Mouse (Mus musculus) heart, postnatal 36 days (tissue): ENCODE results near the gene Tom1l2. TPM values are rescaled to one million over a fixed set of nuclear protein-coding genes. Genes with fewer than 3 reads are reported as not detected.

Source experiments
- DNase-seq, 2 experiments: peaks; one replicate each; pipeline ENCODE4 v3.0.0; 2021 to 2022
- intact Hi-C: fragments of 180-260 bp; cut with DNase I; formaldehyde crosslinking; loops from one replicate; pipeline ENCODE4 v1.15.1; 2025
- total RNA-seq, 2 experiments: library from RNA; stranded (reverse); gene quantifications; 2 replicates each; pipeline ENCODE4 v1.2.3; 2021

Tom1l2 gene
- total RNA-seq, 2 experiments from 2014 or later: 101 to 113 TPM

GRCm38 (mm10) chr11:60277164-60277740, 75.5 kb downstream of the Tom1l2 start:
- DNase-seq: no peak
- intact Hi-C loops: no loop called here

- intact Hi-C loops: no loop called here
- no peak for DNase-seq
Observed at GRCm38 (mm10) chr11:60276408-60277093, 76.2 kb downstream of the Tom1l2 start.

GRCm38 (mm10) chr11:60273273-60273805, 79.4 kb downstream of the Tom1l2 start:
- no peak for DNase-seq

GRCm38 (mm10) chr11:60268563-60268962, 84.1 kb downstream of the Tom1l2 start:
- no peak for DNase-seq
- intact Hi-C loops: no loop called here

More at GRCm38 (mm10) chr11:60273273-60273805, 79.4 kb downstream of the Tom1l2 start:
- intact Hi-C loops: no loop called here

GRCm38 (mm10) chr11:60265271-60265985, 87.3 kb downstream of the Tom1l2 start:
- no peak for DNase-seq
- intact Hi-C loops: no loop called here

GRCm38 (mm10) chr11:60264651-60265050, 88.1 kb downstream of the Tom1l2 start:
- intact Hi-C loops: no loop called here
- no peak for DNase-seq

- no peak for DNase-seq
- intact Hi-C loops: no loop called here
Observed at GRCm38 (mm10) chr11:60262396-60262795, 90.3 kb downstream of the Tom1l2 start.

GRCm38 (mm10) chr11:60260743-60261142, 92.0 kb downstream of the Tom1l2 start:
- no peak for DNase-seq
- intact Hi-C loops: no loop called here

- intact Hi-C loops: no loop called here
- DNase-seq: no peak
Observed at GRCm38 (mm10) chr11:60257696-60258095, 95.0 kb downstream of the Tom1l2 start.

GRCm38 (mm10) chr11:60256713-60257112, 96.0 kb downstream of the Tom1l2 start:
- DNase-seq: no peak
- intact Hi-C loops: no loop called here

GRCm38 (mm10) chr11:60256176-60256681, 96.5 kb downstream of the Tom1l2 start:
- intact Hi-C loops: no loop called here
- DNase-seq: peak; percentile 35 to 42

- DNase-seq: no peak
- intact Hi-C loops: no loop called here
Observed at GRCm38 (mm10) chr11:60255639-60256038, 97.1 kb downstream of the Tom1l2 start.

GRCm38 (mm10) chr11:60255181-60255580, 97.5 kb downstream of the Tom1l2 start:
- no peak for DNase-seq
- intact Hi-C loops: no loop called here

- intact Hi-C loops: loop anchor here (5.0 kb wide), 2 partner anchors 83 to 98 kb away; partner anchors contain the start of genes Drc3 and Tom1l2
- no peak for DNase-seq
Observed at GRCm38 (mm10) chr11:60254308-60254707, 98.4 kb downstream of the Tom1l2 start.

- no peak for DNase-seq
- intact Hi-C loops: loop anchor here (5.0 kb wide), 2 partner anchors 84 to 99 kb away; partner anchors contain the start of genes Drc3 and Tom1l2
Observed at GRCm38 (mm10) chr11:60253546-60253945, 99.2 kb downstream of the Tom1l2 start.

- peak; percentile 41 to 51 for DNase-seq
- intact Hi-C loops: loop anchor here (1.0 to 5.0 kb wide), 4 partner anchors 42 to 161 kb away; partner anchors contain the start of genes Drc3 and Tom1l2
Observed at GRCm38 (mm10) chr11:60250971-60251643, 101.6 kb downstream of the Tom1l2 start.

GRCm38 (mm10) chr11:60249885-60250284, 102.8 kb downstream of the Tom1l2 start:
- intact Hi-C loops: loop anchor here (2.0 to 5.0 kb wide), 3 partner anchors 43 to 102 kb away; partner anchors contain the start of genes Drc3 and Tom1l2
- no peak for DNase-seq

GRCm38 (mm10) chr11:60248596-60249404, 103.9 kb downstream of the Tom1l2 start:
- intact Hi-C loops: no loop called here
- DNase-seq: no peak

- no peak for DNase-seq
- intact Hi-C loops: no loop called here
Observed at GRCm38 (mm10) chr11:60247753-60248550, 104.8 kb downstream of the Tom1l2 start.
